Mouse (Mus musculus): ENCODE data around the gene Brca2.

DNA sequence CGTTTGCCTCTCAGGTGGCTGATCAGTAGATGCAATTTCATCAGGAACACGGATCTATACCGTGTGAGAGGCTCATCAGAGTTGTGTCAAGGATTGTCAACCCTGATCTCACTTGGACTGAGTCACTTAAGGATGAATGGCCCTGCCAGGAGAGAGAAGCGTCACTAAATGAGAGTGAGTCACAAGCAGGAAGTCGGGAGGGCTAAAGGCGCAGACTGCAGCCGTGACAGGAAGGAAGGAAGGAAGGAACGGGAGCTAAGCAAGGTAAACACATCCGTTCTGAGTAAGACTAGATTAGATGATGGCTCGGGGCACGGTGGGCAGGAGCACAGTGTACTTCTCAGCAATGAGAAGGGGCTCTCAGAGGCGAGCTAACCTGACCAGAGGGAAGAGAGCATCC is 89.3 kb downstream of the Brca2 start:
- TF ChIP-seq TAL1 (IDR thresholded peaks at IDR 0.05; ENCODE audit: low read length) = no peak
- TF ChIP-seq GATA1 (IDR thresholded peaks at IDR 0.05; ENCODE audit: low read length) = no peak

Measured in erythroblast, embryonic 14.5 days (primary cell).